In the genomic region with DNA sequence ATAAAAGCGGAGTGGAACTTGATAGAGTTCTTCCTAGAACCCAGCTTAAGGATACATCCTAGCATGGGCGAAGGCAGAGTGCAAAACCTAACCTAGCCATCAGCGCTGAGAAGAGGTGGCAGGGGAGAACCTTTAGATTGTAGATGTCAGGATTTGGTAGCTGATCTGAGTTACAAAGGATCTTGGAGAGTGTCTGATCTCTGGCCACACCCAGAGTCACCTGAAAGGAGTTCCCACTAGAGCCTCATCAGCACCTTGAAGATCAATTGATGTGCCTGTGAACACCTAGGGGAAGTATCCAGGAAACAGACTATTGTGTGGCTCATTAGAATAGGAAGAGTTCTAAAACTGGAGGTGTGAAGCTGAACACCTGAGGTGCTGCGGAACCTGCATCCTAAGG, we compare ENCODE assay signal across 26 mouse cellular contexts. TPM values are rescaled to one million over a fixed set of nuclear protein-coding genes. Genes with fewer than 3 reads are reported as not detected.
"Had no signal": no experiment of that assay in that cellular context is flagged by ENCODE, and none has a peak within 500 bp of the region (broad histone marks: within the 10 kb centered on the region; RNA-seq: fewer than 3 reads in every experiment).

No protein-coding gene starts in this region.

- H3K36me3 ChIP-seq: heart, embryonic 10.5 days; heart, embryonic 12.5 days; hindbrain, embryonic 13.5 days; hindbrain, embryonic 15.5 days; intestine, embryonic 15.5 days; limb, embryonic 12.5 days; liver, embryonic 13.5 days; liver, embryonic 15.5 days had no signal

- H3K9me3 ChIP-seq: heart, embryonic 10.5 days; heart, embryonic 12.5 days; hindbrain, embryonic 13.5 days; hindbrain, embryonic 15.5 days; intestine, embryonic 15.5 days; limb, embryonic 12.5 days; liver, embryonic 13.5 days; liver, embryonic 15.5 days had no signal

- ATAC-seq: inflammation-experienced regulatory T-cells, adult 6 months; intestine, embryonic 15.5 days had no signal

- DNase-seq: gastrocnemius, postnatal 14 days; gastrocnemius, postnatal 36 days; heart, adult 18-20 months; heart, postnatal 10 days; kidney, adult 11 months; kidney, adult 2 months; kidney, postnatal 25 days; kidney, postnatal 4 days; left cerebral cortex, postnatal 4 days; liver; liver, embryonic 13.5 days had no signal

- H3K9ac ChIP-seq: heart, embryonic 12.5 days; hindbrain, embryonic 13.5 days; hindbrain, embryonic 15.5 days; intestine, embryonic 15.5 days; limb, embryonic 12.5 days; liver, embryonic 13.5 days; liver, embryonic 15.5 days had no signal

- H3K4me1 ChIP-seq: heart, embryonic 10.5 days; heart, embryonic 12.5 days; hindbrain, embryonic 13.5 days; hindbrain, embryonic 15.5 days; intestine, embryonic 15.5 days; limb, embryonic 12.5 days; liver, embryonic 13.5 days; liver, embryonic 15.5 days had no signal

- H3K27me3 ChIP-seq: heart, embryonic 12.5 days; hindbrain, embryonic 13.5 days; hindbrain, embryonic 15.5 days; intestine, embryonic 15.5 days; limb, embryonic 12.5 days; liver, embryonic 13.5 days; liver, embryonic 15.5 days had no signal

- H3K4me2 ChIP-seq: heart, embryonic 12.5 days; hindbrain, embryonic 13.5 days; hindbrain, embryonic 15.5 days; intestine, embryonic 15.5 days; limb, embryonic 12.5 days; liver, embryonic 11.5 days; liver, embryonic 13.5 days; liver, embryonic 15.5 days had no signal

- H3K4me3 ChIP-seq: heart, embryonic 10.5 days; heart, embryonic 12.5 days; hindbrain, embryonic 13.5 days; hindbrain, embryonic 15.5 days; intestine, embryonic 15.5 days; layer of hippocampus, adult 2 months; limb, embryonic 12.5 days; liver, embryonic 13.5 days; liver, embryonic 15.5 days had no signal

- H3K27ac ChIP-seq: heart, embryonic 10.5 days; hindbrain, embryonic 13.5 days; hindbrain, embryonic 15.5 days; intestine, embryonic 15.5 days; layer of hippocampus, adult 2 months; limb, embryonic 12.5 days; liver, embryonic 13.5 days; liver, embryonic 15.5 days had no signal

RNA-seq across cellular contexts. Expression of a gene that starts 23.7 kb away (rescaled TPM):
- polyA plus RNA-seq: heart, embryonic 10.5 days; heart, embryonic 12.5 days; heart, embryonic 14.5 days; heart, embryonic 16.5 days; hindbrain, embryonic 11.5 days; hindbrain, embryonic 13.5 days; hindbrain, embryonic 15.5 days; inflammation-experienced regulatory T-cells, adult 6 months; intestine, embryonic 15.5 days; kidney, adult 2 months; kidney, embryonic 14.5 days; limb, embryonic 12.5 days; limb, embryonic 14.5 days; liver, embryonic 11.5 days; liver, embryonic 13.5 days; liver, embryonic 15.5 days had no signal
